12 mouse cellular contexts compared by ENCODE assay signal in the genomic region with DNA sequence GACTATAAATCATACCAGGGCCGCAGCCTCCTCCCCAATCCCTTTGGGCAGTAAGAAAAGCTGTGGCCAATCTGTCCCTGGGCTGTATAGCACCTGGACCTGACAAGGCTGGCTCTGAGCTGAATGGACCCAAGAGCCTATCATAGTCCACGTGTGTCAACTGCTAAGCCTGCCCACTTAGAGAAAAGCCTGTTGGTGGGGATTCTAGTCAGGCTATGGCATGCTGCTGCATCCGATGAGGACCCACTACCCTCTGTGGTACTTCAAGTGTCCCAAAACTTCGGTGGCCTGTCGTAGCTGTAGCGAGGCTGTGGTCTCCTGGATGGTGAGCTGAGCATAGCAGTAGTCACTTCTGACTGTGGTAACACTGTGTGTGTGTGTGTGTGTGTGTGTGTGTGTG. TPM values are rescaled to one million over a fixed set of nuclear protein-coding genes. Genes with fewer than 3 reads are reported as not detected.
DNase-seq lines count a peak whose midpoint lies in the region; ATAC-seq and TF ChIP-seq lines count a peak whose summit lies in the region.
"Had no signal": no experiment of that assay in that cellular context is flagged by ENCODE, and none has a peak within 500 bp of the region (broad histone marks: within the 10 kb centered on the region; RNA-seq: fewer than 3 reads in every experiment).

No protein-coding gene starts in this region.

- H3K27me3 ChIP-seq in midbrain, embryonic 13.5 days = peaks cover 71% of the 10 kb centered on the region
- H3K27me3 ChIP-seq in midbrain, embryonic 11.5 days (ENCODE audit: control insufficient read depth, insufficient read depth, low read length) = peaks cover 72% of the 10 kb centered on the region

- 86% methylated on average over 6 of the region's 6 CpGs for WGBS in midbrain, embryonic 13.5 days
- 88% methylated on average over 6 of the region's 6 CpGs for WGBS in midbrain, embryonic 11.5 days
- WGBS in olfactory bulb, adult 2 months = 16% methylated on average over 6 of the region's 6 CpGs

- peaks cover 75% of the 10 kb centered on the region for H3K4me1 ChIP-seq in midbrain, embryonic 13.5 days (replicated peaks)
- H3K4me1 ChIP-seq in midbrain, embryonic 11.5 days (ENCODE audit: control insufficient read depth, insufficient read depth, low read length) = no peaks in the 10 kb centered on the region
- peaks cover 23% of the 10 kb centered on the region for H3K4me1 ChIP-seq in olfactory bulb, adult 2 months (ENCODE audit: control insufficient read depth, insufficient read depth, low read length)

- peak; percentile 41 for DNase-seq in adrenal gland, adult 2 months
- DNase-seq in adrenal gland, postnatal 10 days = no peak
- DNase-seq in heart, adult 18-20 months = peak; percentile 26 to 59
- DNase-seq in heart, adult 8-10 months (ENCODE audit: low spot score) = no peak
- DNase-seq in midbrain, embryonic 11.5 days (ENCODE audit: low spot score, missing footprints) = no peak
- DNase-seq: kidney, postnatal 10 days had no signal

- peak overlapping the region; percentile 74 for H3K4me2 ChIP-seq in midbrain, embryonic 13.5 days (replicated peaks)
- no peak overlapping the region for H3K4me2 ChIP-seq in midbrain, embryonic 11.5 days
- H3K4me2 ChIP-seq: embryonic facial prominence, embryonic 13.5 days had no signal

- H3K4me3 ChIP-seq in midbrain, embryonic 13.5 days (replicated peaks) = no peak overlapping the region
- H3K4me3 ChIP-seq in midbrain, embryonic 11.5 days (ENCODE audit: low read depth, low read length) = no peak overlapping the region
- peak overlapping the region; percentile 59 for H3K4me3 ChIP-seq in olfactory bulb, adult 2 months (ENCODE audit: insufficient read depth, low read depth, low read length)
- H3K4me3 ChIP-seq: embryonic facial prominence, embryonic 13.5 days had no signal

- no peaks in the 10 kb centered on the region for H3K9me3 ChIP-seq in midbrain, embryonic 13.5 days
- H3K9me3 ChIP-seq in midbrain, embryonic 11.5 days (ENCODE audit: control insufficient read depth, low read length) = no peaks in the 10 kb centered on the region
- H3K9me3 ChIP-seq: embryonic facial prominence, embryonic 13.5 days had no signal

- H3K9ac ChIP-seq in midbrain, embryonic 13.5 days (replicated peaks) = no peak overlapping the region
- H3K9ac ChIP-seq in midbrain, embryonic 11.5 days (ENCODE audit: low read length) = no peak overlapping the region
- H3K9ac ChIP-seq: embryonic facial prominence, embryonic 13.5 days; liver, embryonic 14.5 days had no signal

- no peak for TF ChIP-seq POLR2A in olfactory bulb, adult 2 months (IDR thresholded peaks at IDR 0.05; ENCODE audit: insufficient read depth, low read depth, low read length)

- no peaks in the 10 kb centered on the region; the same call in 1 of the 2 replicates for H3K36me3 ChIP-seq in midbrain, embryonic 13.5 days
- no peaks in the 10 kb centered on the region for H3K36me3 ChIP-seq in midbrain, embryonic 11.5 days (ENCODE audit: control insufficient read depth, insufficient read depth, low read length)

- ATAC-seq in midbrain, embryonic 13.5 days = no peak
- ATAC-seq in midbrain, embryonic 11.5 days (ENCODE audit: low FRiP score) = no peak
- ATAC-seq in megakaryocyte-erythroid progenitor cell, adult 5-6 weeks (replicated peaks; ENCODE audit: low FRiP score, low TSS enrichment, poor library complexity, severe bottlenecking) = no peak

- peak overlapping the region; percentile 44 for H3K27ac ChIP-seq in midbrain, embryonic 13.5 days
- no peak overlapping the region for H3K27ac ChIP-seq in midbrain, embryonic 11.5 days (ENCODE audit: low read depth, low read length)
- H3K27ac ChIP-seq in olfactory bulb, adult 2 months (ENCODE audit: insufficient read depth, low read depth, low read length) = peak overlapping the region; percentile 97
- H3K27ac ChIP-seq: embryonic facial prominence, embryonic 13.5 days; liver, embryonic 14.5 days had no signal

- no peak for TF ChIP-seq CTCF in olfactory bulb, adult 2 months (IDR thresholded peaks at IDR 0.05; ENCODE audit: insufficient read depth, low read depth, low read length)

RNA-seq across cellular contexts. Expression of a gene that starts 57.4 kb away (rescaled TPM):
- total RNA-seq in adrenal gland, adult 2 months (2021) = 10 to 100 TPM; 37.2 to 48.9 TPM
- polyA plus RNA-seq in adrenal gland, adult 2 months (2012; rRNA removed) = 6.3 and 8.5 TPM in 2 replicates
- 100 to 1,000 TPM in 1 of 2 experiments, 10 to 100 TPM in 1; 95.3 to 120 TPM for total RNA-seq in adrenal gland, postnatal 10 days (2021)
- total RNA-seq in heart, adult 18-20 months (2021) = 10 to 100 TPM; 73.1 to 74.9 TPM
- total RNA-seq in heart, adult 8-10 months (2022) = 10 to 100 TPM; 50.2 to 79.0 (median 59.5) TPM
- polyA plus RNA-seq in midbrain, embryonic 13.5 days (2015; fragmentation: Nextera tagmentation; extraction: Ambion mirVana) = 0.54 and 0.96 TPM in 2 replicates
- 0.62 and 0.92 TPM in 2 replicates for polyA plus RNA-seq in midbrain, embryonic 11.5 days (2014; fragmentation: Nextera tagmentation; extraction: Ambion mirVana)
- polyA plus RNA-seq in olfactory bulb, adult 2 months (2012; ENCODE audit: insufficient read depth, insufficient read length, low replicate concordance, missing spikeins) = not detected in 2 replicates
- not detected in 2 replicates for total RNA-seq in megakaryocyte-erythroid progenitor cell, adult 5-6 weeks (2014; fragmentation: Nextera tagmentation)
- not detected in 2 replicates for total RNA-seq in megakaryocyte-erythroid progenitor cell, adult 5-6 weeks (2017)
- total RNA-seq: hematopoietic stem cell, adult 5-6 weeks had no signal

Comparison
In these comparisons a context has a peak if more than half of its experiments do, and no peak if none do; other contexts are left out.
1. DNase-seq: peak in adrenal gland, adult 2 months (single experiment) and heart, adult 18-20 months (2 of 2); none in adrenal gland, postnatal 10 days (single experiment), heart, adult 8-10 months (single experiment) and midbrain, embryonic 11.5 days (single experiment).
2. RNA of a gene that starts 57.4 kb away (total RNA-seq): 95.3 to 120 TPM in adrenal gland, postnatal 10 days, 73.1 to 74.9 TPM in heart, adult 18-20 months, 50.2 to 79.0 TPM in heart, adult 8-10 months and 37.2 to 48.9 TPM in adrenal gland, adult 2 months; not detected in megakaryocyte-erythroid progenitor cell, adult 5-6 weeks; every median in the first group is over 10 times any median in the second.